Mouse (Mus musculus): Measurements from ENCODE around the gene Rusc1.

GRCm38 (mm10) chr3:89090694-89091655, 2.1 kb downstream of the Rusc1 start:
- TF ChIP-seq CTCF (IDR thresholded peaks at IDR 0.05; ENCODE audit: borderline replicate concordance, insufficient read depth, low read depth, low read length) (peak; percentile 64), POLR2A (IDR thresholded peaks at IDR 0.05; ENCODE audit: borderline replicate concordance, insufficient read depth, low read length) (peak; percentile 39; the same call in 1 of the 2 replicates)
